Mouse (Mus musculus): ENCODE data around the gene Podn.

Gene Podn

GRCm38 (mm10) chr4:107998641-107999332 is 97.5 kb downstream of the Podn start:
- no peak for DNase-seq

- DNase-seq = no peak
These were observed 99.7 kb downstream of the Podn start for GRCm38 (mm10) chr4:107996418-107996986.

GRCm38 (mm10) chr4:107995727-107996126 is 100.5 kb downstream of the Podn start:
- DNase-seq = no peak

- no peak for DNase-seq
These were observed 101.2 kb downstream of the Podn start for GRCm38 (mm10) chr4:107995011-107995410.

- DNase-seq = no peak
These were observed 104.4 kb downstream of the Podn start for GRCm38 (mm10) chr4:107991879-107992278.

DNA sequence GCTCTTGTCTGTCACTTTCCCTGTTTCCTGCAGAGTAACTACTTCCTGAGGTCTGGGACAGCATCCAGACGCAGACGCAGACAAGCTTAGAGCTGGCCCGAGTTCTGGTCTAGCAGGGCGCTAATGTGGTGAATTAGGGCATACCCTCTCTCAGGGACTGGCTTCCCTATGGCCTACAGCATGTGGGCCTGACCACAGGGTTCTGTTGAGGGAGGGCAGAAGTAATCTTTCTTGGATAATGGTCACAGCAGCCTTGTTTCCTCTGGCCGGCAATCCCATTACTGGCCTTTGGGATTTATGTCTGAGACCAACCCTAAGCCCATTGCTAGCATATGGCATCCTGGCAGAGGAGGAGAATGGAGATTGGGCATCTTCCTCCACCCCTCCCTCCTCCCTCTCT is 105.4 kb downstream of the Podn start:
- no peak for DNase-seq

DNA sequence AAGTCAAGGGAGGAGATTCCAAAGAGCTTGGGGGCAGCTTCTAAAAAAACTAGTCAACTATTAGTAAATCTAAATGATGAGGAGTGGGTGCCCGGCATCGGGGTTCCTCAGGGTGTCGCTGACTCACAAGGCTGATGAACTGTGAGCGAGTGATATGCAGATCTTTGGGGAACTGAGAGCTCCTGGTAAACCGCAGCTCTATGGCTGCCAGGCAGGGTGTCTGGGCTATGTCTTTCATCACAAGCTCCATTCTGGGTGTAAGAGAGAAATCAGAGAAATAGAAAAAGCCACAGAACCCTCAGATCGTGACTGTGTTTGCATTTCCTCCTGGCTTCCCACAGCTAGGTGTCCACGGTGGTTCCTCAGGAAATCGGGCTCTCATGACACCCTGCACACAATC is 107.3 kb downstream of the Podn start:
- peak; percentile 24 to 37 for DNase-seq

DNA sequence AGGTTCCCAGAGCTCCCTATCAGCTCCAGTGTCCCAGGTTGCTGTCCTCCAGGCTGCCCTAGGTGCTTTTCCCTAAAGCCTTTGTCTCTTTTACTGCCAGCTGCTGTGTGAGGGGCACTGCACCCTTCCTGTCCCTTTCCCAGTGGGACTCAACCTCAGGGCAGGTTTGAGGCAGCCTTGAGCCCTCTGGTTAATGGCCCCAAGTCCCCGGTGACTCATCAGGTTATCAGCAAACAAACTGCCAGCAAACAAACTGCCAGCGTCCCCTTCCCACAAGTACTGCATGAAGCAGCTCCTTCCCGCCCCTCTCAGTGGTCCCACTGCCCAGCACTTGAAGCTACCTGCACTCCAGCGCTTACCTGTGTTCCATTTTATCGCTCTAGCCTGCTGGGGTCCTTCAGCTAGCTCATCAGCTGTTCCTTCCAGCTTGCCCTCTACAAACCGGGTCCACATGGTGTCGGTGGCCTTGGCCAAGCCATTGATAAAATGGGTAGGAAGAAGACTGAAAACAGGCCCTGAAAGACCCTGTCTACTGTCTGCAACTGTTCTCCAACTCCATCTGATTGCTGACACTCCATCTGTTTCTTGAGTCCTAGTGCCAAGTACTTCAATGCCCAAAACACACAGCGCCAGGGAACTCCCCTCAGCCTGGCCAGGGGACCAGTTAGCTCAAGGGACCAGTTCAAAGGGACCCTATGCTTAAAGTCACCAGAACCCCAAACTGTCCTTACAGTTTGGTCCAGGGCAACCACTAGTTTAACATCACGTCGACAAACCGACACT is 109.7 kb downstream of the Podn start:
- no peak for DNase-seq

- no peak for DNase-seq
These were observed 110.4 kb downstream of the Podn start for GRCm38 (mm10) chr4:107985812-107986211.

DNA sequence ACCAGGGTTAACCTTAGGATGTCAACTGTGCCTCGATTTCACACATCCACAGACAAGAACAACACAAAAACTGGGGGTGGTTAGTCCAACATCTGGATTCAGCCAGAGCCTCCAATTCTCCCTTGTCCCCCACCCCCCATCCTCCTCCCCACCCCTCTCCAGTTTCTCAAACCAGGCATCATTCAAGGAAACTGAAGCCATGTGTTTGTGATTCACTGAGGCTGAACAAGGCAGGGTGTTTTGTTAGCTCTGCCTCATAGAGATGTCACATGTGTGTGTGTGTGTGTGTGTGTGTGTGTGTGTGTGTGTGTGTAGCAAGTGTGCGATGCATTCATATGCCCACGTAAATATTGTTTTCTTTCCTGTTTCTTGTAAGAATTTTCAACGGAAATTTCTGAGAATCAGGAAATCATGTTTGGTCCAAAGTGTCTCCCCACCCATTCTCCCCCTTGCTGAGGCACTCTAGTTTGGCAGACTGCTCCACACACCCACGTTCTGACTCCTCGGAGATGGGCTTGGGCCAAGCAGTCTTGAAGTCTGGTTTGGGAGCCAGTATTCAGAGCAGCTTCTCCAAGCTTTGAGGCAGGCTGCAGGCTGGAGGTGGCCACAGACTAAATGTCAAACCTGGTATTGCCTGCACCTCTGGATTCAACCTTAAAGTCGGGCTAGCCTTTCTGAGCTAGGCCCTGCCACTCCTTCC is 111.8 kb downstream of the Podn start:
- no peak for DNase-seq

DNA sequence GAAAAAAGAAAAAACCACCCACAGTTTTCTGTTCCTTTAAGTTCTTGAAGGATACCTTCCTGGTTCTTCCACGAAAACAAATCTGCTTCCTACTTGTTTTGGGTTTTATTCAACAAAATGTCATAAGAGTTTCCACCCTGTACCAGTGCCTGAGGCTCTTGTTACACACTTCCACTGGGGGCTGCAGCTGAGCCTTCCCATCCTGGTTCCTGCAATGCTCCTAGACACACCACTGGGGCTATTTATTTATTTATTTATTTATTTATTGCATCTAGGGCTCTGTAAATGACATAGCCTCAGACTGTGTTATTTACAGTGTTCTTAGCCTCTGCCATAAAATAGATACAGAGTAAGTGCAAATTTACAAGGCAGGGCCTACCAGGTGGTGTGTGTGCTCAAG is 112.5 kb downstream of the Podn start:
- no peak for DNase-seq

- no peak for DNase-seq
These were observed 116.1 kb downstream of the Podn start for GRCm38 (mm10) chr4:107980002-107980600.

DNA sequence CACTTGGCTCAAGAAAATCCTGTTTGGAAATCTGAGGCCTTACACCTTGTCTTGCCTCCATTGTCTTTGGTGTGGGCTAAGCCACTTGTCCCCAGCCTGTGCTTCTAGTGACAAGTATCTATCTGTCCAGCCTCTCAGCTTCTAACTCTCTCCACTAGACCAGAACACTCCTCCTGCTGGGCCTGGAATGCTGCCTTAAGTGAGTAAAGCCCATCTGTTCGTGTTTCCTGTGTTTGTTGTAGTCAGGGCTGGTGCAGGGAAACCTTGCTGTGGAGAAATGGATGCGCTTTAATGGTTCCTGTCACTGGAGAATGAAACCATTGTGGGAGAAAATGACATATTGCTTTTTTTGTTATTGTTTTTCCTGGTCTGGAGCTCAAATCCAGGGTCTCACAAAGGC is 116.7 kb downstream of the Podn start:
- DNase-seq = no peak

GRCm38 (mm10) chr4:107977593-107977992 is 118.7 kb downstream of the Podn start:
- DNase-seq = no peak

DNA sequence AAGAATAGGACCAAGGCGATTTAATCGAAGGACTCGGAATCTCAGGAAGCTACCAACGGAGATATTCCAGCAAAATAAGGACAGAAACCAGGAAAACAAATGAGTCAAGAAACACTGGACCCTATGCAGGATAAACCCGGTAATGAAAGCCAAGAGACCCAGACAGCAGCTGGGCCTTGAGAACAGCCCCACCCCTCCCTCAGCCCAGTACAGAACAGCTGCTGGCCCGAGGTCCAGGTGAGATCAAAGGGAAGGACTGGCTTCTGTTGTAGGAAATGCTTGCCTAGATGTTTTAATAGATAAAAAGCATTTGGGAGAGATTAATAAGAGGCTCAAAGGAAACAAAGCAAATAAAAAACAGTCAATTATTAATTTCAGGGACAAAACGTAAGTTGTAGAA is 121.2 kb downstream of the Podn start:
- DNase-seq = no peak

DNA sequence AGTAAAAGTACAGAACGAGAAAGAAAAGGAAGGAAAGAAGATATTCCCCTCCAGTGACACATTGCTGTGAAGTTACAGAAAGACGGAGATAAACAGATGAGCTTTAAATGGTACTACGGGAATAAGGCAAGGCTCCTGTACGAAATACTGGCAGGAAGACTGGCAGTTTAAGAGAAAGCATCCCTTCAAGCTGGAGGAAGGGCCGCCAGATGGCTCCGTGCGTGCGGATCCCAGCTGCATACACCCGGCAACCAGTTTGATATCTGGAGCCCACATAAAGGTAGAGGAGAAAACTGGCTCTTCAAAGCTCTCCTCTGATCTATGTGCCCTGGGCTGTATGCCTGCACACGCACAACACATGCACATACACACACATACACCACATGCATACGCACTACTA is 121.7 kb downstream of the Podn start:
- DNase-seq = no peak

GRCm38 (mm10) chr4:107971162-107971561 is 125.1 kb downstream of the Podn start:
- no peak for DNase-seq

DNA sequence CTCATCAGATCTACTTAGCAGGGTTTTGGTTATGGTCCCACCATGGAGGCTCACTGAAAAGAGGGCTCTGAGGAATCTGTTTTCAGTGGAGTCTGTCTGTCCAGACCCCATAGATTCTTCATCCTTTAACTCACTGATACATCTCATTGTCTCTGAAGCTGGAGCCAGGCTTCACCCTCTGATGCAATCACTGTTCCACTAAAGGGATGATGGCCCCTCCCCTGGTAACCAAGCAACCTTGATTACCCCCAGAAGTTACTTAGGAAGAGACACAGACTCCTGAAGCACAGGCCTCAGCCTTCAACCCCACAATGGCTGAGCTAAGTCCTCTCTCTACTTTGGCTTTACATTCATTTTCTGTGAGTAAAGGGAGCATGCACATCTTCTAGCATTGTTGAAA is 126.5 kb downstream of the Podn start:
- no peak for DNase-seq

DNA sequence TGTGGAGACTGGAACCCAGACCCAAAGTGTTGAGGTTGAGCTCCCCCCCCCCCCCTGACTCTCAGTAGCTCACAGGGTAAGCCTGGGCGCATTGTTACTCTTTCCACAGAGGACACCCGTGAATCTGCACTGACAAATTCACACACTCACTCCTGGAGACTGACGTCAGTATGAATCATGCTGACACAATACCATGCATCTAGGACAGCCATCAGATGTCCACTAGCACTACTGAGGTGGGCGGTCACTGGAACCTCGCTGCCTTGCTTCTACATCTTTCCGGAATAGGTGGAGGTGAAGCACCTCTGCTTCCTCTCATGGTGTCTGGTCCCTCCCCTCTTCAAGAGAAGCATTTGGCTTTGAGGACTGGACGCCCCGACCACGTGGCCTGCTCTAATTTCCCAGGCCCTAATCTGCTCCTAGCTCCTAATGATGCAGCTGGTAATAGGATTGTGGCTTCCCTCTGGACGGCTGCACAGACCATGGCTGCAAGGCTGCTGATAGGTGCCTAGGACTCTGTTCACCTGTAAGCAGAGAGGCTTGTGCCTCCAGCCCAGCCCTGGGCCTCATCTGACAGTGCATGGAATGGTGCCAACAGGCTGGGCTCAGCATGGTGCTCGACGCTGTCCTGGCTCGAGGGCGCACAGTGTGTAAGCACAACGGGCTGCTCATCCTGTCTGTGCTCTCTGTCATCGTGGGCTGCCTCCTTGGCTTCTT is 128.1 kb downstream of the Podn start, which contains the start of gene Slc1a7:
Slc1a7 (plus strand) TSS at position 367 of the 717 bp plus-strand sequence.
- no peak for DNase-seq

DNA sequence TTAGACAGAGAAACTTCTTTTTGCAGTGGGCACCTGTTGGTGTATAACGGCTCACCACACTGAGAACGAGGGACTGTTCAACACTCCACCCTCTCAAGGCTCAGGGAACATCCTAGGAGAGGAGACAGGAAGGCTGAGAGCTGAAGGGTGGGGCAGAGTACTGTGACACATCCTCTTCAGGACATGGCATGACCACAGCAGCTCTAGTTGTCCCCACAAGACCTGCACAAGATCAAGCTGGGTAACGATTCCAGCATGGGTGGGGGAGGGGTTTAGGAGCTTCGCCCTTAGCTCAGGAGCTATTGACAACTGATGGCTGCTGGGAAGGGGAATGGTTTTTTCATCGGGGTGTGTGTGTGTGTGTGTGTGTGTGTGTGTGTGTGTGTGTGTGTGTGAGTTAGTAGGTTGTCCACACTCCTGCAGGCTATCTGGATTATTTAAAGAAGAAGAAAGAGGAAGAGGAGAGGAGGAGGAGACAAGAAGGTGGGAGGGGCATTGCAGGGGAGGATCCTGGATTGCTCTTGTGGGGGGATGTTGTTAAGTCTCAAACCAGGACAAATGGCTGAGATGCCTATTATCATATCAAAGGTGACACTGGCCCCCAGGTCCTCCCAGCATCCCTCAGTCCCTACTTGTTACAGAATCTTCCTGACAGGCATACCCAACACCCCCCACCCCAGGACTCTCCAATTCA is 129.7 kb downstream of the Podn start:
- DNase-seq = no peak
